ENCODE assay signal across 20 mouse cellular contexts in the genomic region with DNA sequence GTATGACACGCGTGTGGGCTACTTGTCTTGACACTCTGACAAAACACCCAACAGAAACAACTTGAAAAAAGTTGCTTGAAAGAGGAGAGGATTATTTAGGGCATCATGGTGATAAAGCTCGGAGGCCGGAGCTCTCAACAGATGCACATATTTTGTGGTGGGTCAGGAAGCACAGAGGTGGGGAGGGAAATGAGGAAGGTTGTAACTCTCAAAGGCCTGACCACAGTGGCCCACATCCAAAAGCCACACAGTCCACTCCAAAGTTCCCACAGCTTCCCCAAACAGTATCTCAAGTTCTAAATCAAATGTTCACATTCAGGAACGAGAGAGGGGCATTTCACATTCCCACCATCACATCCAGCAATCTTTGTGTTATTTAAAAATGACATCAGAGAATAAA.
"Had no signal": no experiment of that assay in that cellular context is flagged by ENCODE, and none has a peak within 500 bp of the region (broad histone marks: within the 10 kb centered on the region; RNA-seq: fewer than 3 reads in every experiment).

No protein-coding gene starts in this region.

- H3K9me3 ChIP-seq: limb, embryonic 10.5 days; liver, embryonic 12.5 days; liver, embryonic 15.5 days; lung, embryonic 15.5 days; stomach, embryonic 15.5 days had no signal

- H3K27ac ChIP-seq: limb, embryonic 10.5 days; limb, embryonic 13.5 days; liver, embryonic 12.5 days; liver, embryonic 15.5 days; lung, embryonic 15.5 days; midbrain, embryonic 10.5 days; midbrain, embryonic 13.5 days; neural tube, embryonic 12.5 days; neural tube, embryonic 15.5 days; stomach, embryonic 15.5 days had no signal

- ATAC-seq: intestine, postnatal 0 days; liver, embryonic 12.5 days; midbrain, embryonic 13.5 days; midbrain, embryonic 16.5 days had no signal

- H3K4me1 ChIP-seq: liver, embryonic 12.5 days; liver, embryonic 15.5 days had no signal

- H3K36me3 ChIP-seq: limb, embryonic 10.5 days; limb, embryonic 13.5 days; liver, embryonic 12.5 days; liver, embryonic 15.5 days; lung, embryonic 15.5 days; midbrain, embryonic 10.5 days; midbrain, embryonic 13.5 days; neural tube, embryonic 12.5 days; neural tube, embryonic 15.5 days; stomach, embryonic 15.5 days had no signal

- H3K27me3 ChIP-seq: limb, embryonic 13.5 days; liver, embryonic 15.5 days; lung, embryonic 15.5 days; midbrain, embryonic 13.5 days; neural tube, embryonic 12.5 days; neural tube, embryonic 15.5 days; stomach, embryonic 15.5 days had no signal

- H3K9ac ChIP-seq: limb, embryonic 13.5 days; liver, embryonic 12.5 days; liver, embryonic 15.5 days; lung, embryonic 15.5 days; midbrain, embryonic 13.5 days; neural tube, embryonic 12.5 days; neural tube, embryonic 15.5 days; stomach, embryonic 15.5 days had no signal

- H3K4me2 ChIP-seq: limb, embryonic 13.5 days; liver, embryonic 12.5 days; liver, embryonic 15.5 days; lung, embryonic 15.5 days; midbrain, embryonic 13.5 days; neural tube, embryonic 12.5 days; neural tube, embryonic 15.5 days; stomach, embryonic 15.5 days had no signal

- H3K4me3 ChIP-seq: limb, embryonic 10.5 days; limb, embryonic 13.5 days; liver, embryonic 12.5 days; liver, embryonic 15.5 days; lung, embryonic 15.5 days; megakaryocyte, embryonic 14.5 days; midbrain, embryonic 10.5 days; midbrain, embryonic 13.5 days; neural tube, embryonic 12.5 days; neural tube, embryonic 15.5 days; stomach, embryonic 15.5 days had no signal

- DNase-seq: kidney, adult 8-10 months; liver; lung, adult 18-20 months; lung, postnatal 14 days; right cerebral cortex, postnatal 25 days; spleen, adult 18-20 months; thymus, postnatal 25 days had no signal
